Mouse (Mus musculus): Measurements from ENCODE around the gene Auts2. TPM values are rescaled to one million over a fixed set of nuclear protein-coding genes. Genes with fewer than 3 reads are reported as not detected.
"Not testable (repeated sequence)": the region's sequence is repeated elsewhere in the genome, so short reads cannot be mapped to it uniquely, and the experiment has no call there.

Auts2 gene
- 41.9 and 56.7 TPM in 2 replicates for polyA plus RNA-seq (2016; fragmentation: Nextera tagmentation; extraction: Ambion mirVana)

DNA sequence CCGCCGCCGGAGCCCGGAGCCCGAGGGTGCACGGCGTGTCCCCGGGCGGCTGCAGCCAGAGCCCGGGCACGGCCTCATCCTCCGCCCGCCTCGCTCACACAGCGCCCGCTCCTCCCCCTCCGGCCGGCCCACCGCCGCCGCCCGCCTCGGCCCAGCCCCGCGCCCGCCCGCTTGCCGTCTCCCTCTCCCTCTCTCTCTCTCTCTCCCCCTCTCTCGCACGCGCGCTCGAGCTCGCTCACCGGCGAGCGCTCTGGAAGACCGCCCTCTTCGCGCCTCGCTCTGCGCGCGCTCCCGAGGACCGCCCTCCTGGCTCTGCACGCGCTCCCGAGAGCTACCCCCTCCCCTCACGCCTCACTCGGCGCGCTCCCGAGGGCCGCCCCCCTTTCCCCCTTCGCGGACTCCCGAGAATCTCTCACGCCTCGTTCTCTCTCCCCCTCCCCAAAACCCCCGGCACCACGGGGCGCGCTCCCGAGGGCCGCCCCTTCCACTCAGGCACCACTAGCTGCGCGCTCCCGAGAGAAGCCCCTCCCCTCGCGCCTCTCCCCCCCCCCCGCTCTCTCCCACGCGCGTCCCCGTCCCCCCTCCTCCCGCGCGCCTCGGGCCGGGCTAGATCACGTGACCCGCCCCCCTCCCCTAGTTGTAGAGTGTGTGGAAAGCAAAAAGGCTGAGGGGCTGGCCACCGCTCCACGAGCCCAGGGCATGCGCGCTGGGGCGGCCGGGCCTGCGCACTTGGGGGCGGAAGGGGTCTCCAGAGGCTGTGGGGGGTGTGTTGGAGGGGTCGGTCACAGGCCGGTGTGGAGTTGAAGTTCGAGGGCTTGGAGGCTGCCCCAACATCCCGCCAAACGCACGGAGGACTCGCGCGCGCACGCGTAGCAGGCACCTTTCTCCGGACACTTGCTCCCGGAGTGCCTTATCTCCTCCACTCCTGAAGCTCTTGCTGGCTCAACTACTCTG lies at the start of gene Auts2:
Gene Auts2, minus strand, starts transcription at position 227 of the 954 bp plus-strand sequence.
- DNase-seq (ENCODE audit: low spot score): peak; percentile 93
- Histone ChIP-seq H3K27me3 (ENCODE audit: insufficient read depth, poor library complexity, severe bottlenecking) (peaks cover 36% of the 10 kb centered on the region), H3K4me3 (peak within 1 kb of the TSS; percentile 82), H3K36me3 (no peaks in the 10 kb centered on the region), H3K27ac (peak within 1 kb of the TSS; percentile 92), H3K4me1 (replicated peaks) (peaks cover 34% of the 10 kb centered on the region), H3K9me3 (no peaks in the 10 kb centered on the region)
- WGBS: under 1% methylated on average over 97 of the region's 105 CpGs

DNA sequence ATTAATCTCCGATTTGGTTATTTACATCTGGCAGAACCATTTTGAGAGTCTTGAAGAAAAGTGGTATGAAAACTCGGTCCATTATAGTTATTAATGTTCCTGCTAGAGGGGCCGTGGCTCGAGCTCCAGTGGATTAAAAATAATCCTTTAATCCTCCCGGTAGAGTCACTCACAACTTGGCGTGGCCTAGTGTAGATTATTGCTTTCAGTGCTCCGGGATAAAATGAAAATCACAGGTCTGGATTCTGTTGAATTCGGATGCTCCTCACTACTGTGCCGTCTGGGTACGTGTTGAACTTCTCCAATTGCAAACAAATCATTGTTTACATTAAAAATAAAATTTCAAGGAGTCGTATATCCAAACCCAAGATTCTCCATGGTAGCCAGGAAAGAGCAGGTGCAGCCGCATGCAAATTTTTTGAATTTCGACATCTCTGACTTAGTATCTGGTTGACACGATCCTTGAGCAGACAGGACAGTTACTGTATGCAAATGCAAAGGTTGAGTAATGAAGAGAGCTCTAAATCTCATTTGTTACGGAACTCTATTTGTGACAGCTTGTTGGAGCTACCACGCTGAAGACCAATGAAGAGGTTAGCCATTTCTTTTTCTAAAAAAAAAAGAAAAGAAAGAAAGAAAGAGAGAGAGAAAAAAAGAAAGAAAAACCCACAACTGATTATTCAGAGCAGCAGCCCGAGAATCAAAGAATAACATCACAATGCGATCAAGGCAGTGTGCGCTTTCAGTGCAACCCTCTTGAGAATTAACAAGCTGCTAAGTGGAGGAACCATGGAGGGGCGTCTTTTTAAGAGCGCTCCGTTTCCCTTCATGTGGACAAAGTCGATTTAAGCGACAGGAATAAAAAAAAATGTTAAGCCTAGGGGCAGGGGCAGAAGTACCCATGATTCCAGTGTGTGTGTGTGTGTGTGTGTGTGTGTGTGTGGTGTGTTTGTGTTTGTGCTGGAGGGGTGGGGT lies 48.9 kb upstream of the Auts2 start:
- Histone ChIP-seq H3K4me3 (no peak overlapping the region), H3K27me3 (ENCODE audit: insufficient read depth, poor library complexity, severe bottlenecking) (no peaks in the 10 kb centered on the region), H3K27ac (no peak overlapping the region), H3K4me1 (replicated peaks) (0 out of 2 replicates have a peak, but pooled peaks cover 7% of the 10 kb centered on the region), H3K36me3 (no peaks in the 10 kb centered on the region), H3K9me3 (0 out of 2 replicates have a peak, but pooled peaks cover 3% of the 10 kb centered on the region)
- DNase-seq (ENCODE audit: low spot score): no peak
- 89% methylated on average over 24 of the region's 24 CpGs for WGBS

DNA sequence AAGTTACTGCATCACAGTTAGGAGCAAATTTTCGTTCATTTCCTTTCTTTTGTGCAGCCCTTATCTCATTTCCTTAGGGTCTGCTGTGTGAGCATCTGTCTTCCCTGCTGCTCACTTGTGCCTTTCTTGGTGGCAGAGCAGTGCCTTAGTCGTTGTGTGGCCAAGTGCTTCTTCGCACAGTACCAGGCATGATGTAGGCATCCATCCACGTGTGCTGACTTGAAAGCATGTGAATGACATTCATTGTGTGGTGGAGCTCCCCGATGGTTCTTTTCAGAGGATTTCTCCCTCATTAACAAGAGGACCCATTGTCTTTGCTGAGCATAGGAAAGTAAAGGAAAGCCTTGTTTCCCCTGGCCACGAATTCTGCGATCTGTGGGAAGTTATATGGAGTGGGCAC lies 36.6 kb upstream of the Auts2 start:
- no peak for DNase-seq (ENCODE audit: low spot score)

DNA sequence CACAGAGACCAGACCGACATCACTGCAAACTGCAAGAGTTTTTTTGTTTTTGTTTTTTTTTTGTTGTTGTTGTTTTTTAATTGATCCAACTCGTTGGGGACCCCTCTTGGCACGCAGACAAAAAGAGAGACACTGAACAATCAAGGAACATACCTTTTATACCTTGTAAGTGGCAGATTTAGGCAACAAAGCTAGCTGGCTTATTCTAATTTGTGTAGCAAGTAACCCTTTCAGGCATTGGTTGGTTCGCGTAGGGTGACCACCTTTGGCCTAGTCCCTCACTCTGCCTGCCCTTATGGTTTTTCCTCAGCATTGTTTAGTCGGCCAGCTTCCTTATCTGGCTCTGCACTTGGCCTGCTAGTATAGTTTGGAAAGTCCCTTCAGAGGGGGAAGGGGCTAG lies 17.6 kb upstream of the Auts2 start:
- H3K27me3 ChIP-seq (ENCODE audit: insufficient read depth, poor library complexity, severe bottlenecking); H3K4me1 ChIP-seq (replicated peaks); H3K9me3 ChIP-seq; DNase-seq (ENCODE audit: low spot score); H3K4me3 ChIP-seq; H3K36me3 ChIP-seq; H3K27ac ChIP-seq: not testable (repeated sequence)
- 79% methylated on average over 6 of the region's 6 CpGs for WGBS

More for the DNA sequence above, 36.6 kb upstream of the Auts2 start:
- H3K4me1 ChIP-seq (replicated peaks): peaks cover 8% of the 10 kb centered on the region; the same call in 1 of the 2 replicates
- no peaks in the 10 kb centered on the region for H3K9me3 ChIP-seq
- no peak overlapping the region for H3K27ac ChIP-seq
- 52% methylated on average over 7 of the region's 7 CpGs for WGBS
- H3K36me3 ChIP-seq: no peaks in the 10 kb centered on the region
- H3K27me3 ChIP-seq (ENCODE audit: insufficient read depth, poor library complexity, severe bottlenecking): 0 out of 2 replicates have a peak, but pooled peaks cover 4% of the 10 kb centered on the region
- no peak overlapping the region for H3K4me3 ChIP-seq

DNA sequence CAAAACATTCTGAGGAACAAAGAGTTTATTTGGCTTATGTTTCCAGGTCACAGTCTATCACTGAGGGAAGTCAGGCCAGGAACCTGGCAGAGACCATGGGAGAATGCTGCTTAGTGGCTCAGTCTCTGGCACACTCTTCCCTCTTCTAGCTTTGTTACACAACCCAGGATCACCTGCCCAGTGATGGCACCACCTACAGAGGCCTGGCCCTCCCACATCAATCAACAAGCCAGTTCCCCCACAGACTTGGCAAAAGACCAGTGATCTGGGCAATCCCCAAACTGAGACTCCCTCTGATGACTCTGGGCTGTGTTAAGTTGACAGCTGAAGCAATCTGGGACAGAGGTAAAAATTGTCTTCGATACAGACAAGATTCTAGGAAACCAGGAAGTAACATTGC lies 2.6 kb upstream of the Auts2 start:
- no peaks in the 10 kb centered on the region for H3K9me3 ChIP-seq
- no peak overlapping the region for H3K27ac ChIP-seq
- H3K36me3 ChIP-seq: no peaks in the 10 kb centered on the region
- peaks cover 15% of the 10 kb centered on the region for H3K4me1 ChIP-seq (replicated peaks)
- no peak overlapping the region for H3K4me3 ChIP-seq
- peaks cover 36% of the 10 kb centered on the region for H3K27me3 ChIP-seq (ENCODE audit: insufficient read depth, poor library complexity, severe bottlenecking)
- DNase-seq (ENCODE audit: low spot score): no peak
- WGBS: 84% methylated on average over 1 of the region's 1 CpGs

GRCm38 (mm10) chr5:132544176-132544995 lies 1.2 kb upstream of the Auts2 start:
- no peaks in the 10 kb centered on the region for H3K9me3 ChIP-seq
- H3K27ac ChIP-seq: peak overlapping the region; percentile 92
- DNase-seq (ENCODE audit: low spot score): peak; percentile 63
- H3K4me3 ChIP-seq: peak overlapping the region; percentile 82
- peaks cover 28% of the 10 kb centered on the region for H3K4me1 ChIP-seq (replicated peaks)
- 5% methylated on average over 26 of the region's 26 CpGs for WGBS
- peaks cover 36% of the 10 kb centered on the region for H3K27me3 ChIP-seq (ENCODE audit: insufficient read depth, poor library complexity, severe bottlenecking)
- no peaks in the 10 kb centered on the region for H3K36me3 ChIP-seq

DNA sequence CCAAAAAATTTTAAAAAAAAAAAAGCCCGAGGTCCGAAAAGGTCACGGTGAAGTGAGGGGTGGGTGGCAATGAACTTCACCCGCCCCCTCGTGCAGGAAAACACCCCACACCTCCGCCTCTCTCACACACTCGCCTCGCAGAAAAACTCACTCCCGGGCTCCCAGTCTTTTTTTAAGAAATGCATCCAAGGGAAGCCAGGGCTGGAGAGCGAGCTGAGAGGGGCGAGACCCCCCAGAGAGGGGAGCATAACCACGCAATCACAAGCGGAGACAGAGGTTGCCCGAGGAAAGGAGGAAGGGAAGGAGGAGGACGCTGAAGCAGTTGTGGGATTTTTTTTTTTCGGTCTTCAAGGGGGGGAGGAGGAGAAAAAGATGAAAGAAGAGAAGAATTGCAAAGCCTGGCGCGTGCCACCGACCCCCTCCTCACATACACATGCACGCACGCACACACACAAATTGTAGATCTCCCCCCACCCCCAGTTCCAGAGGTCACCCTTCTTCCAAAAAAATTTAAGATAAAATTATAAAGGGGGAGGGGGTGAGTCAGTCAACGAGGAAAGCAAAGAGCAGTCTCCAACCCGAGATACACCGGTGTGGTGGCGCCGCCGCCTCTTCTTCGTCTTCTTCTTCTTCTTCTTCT lies 643 bp downstream of the Auts2 start:
- Histone ChIP-seq H3K27me3 (ENCODE audit: insufficient read depth, poor library complexity, severe bottlenecking) (peaks cover 30% of the 10 kb centered on the region), H3K27ac (peak overlapping the region; percentile 92), H3K9me3 (no peaks in the 10 kb centered on the region), H3K4me3 (peak overlapping the region; percentile 82), H3K4me1 (replicated peaks) (peaks cover 34% of the 10 kb centered on the region), H3K36me3 (no peaks in the 10 kb centered on the region)
- WGBS: under 1% methylated on average over 28 of the region's 28 CpGs
- DNase-seq (ENCODE audit: low spot score): peak; percentile 51

DNA sequence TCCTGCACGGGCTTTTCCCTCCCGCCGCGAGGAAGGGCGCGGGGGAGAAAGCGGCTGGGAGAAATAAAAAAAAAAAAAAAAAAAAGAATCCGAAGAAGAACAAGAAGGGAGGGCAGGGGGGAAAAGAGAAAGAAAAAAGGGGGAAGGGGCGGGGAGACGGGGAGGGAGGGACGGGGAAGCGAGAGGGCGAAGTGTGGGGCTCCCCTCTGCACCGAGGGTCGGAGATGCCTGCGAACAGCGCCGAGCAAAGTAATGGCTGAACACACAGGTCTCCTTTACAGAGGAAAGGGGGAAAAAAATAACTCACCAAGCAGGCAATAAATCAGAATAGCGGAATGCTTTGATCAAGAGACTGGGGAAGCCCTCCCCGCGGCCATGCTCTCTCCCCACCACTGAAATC lies 1.2 kb downstream of the Auts2 start:
- H3K4me1 ChIP-seq (replicated peaks): peaks cover 34% of the 10 kb centered on the region
- no peaks in the 10 kb centered on the region for H3K9me3 ChIP-seq
- H3K36me3 ChIP-seq: no peaks in the 10 kb centered on the region
- H3K27ac ChIP-seq: peak overlapping the region; percentile 92
- peaks cover 25% of the 10 kb centered on the region for H3K27me3 ChIP-seq (ENCODE audit: insufficient read depth, poor library complexity, severe bottlenecking)
- WGBS: under 1% methylated on average over 20 of the region's 21 CpGs
- no peak for DNase-seq (ENCODE audit: low spot score)
- peak overlapping the region; percentile 82 for H3K4me3 ChIP-seq

- no peaks in the 10 kb centered on the region for H3K9me3 ChIP-seq
- peak overlapping the region; percentile 92 for H3K27ac ChIP-seq
- WGBS: under 1% methylated on average over 46 of the region's 46 CpGs
- no peaks in the 10 kb centered on the region for H3K36me3 ChIP-seq
- peaks cover 34% of the 10 kb centered on the region for H3K4me1 ChIP-seq (replicated peaks)
- H3K27me3 ChIP-seq (ENCODE audit: insufficient read depth, poor library complexity, severe bottlenecking): peaks cover 20% of the 10 kb centered on the region
- peak overlapping the region; percentile 82 for H3K4me3 ChIP-seq
- DNase-seq (ENCODE audit: low spot score): peak; percentile 61
Measured at GRCm38 (mm10) chr5:132541371-132541931, 1.7 kb downstream of the Auts2 start.

DNA sequence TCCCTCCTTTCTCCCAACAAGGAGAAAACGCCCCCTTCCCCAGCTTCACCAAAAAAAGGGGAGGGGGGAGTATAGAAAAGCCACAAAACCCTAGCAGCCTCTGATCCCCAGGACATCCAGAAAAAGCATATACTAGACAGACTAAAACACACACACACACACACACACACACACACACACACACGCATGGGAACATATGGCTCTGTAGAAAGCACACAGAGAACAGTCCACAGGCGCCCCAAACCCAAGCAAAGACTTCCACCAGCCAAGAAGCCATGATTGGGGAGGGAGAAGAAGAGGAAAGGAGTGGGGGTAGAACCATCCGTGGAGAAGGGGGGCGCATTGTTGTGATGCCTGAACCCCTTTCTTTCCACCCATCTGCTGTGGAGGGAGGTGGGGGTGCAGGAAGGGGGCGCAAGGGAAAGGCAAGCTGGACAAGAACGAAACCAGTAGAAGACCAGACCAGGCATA lies 2.3 kb downstream of the Auts2 start:
- 4% methylated on average over 7 of the region's 7 CpGs for whole genome bisulfite sequencing
- H3K4me1 ChIP-seq (replicated peaks): peaks cover 38% of the 10 kb centered on the region
- H3K27ac ChIP-seq: peak overlapping the region; percentile 92

DNA sequence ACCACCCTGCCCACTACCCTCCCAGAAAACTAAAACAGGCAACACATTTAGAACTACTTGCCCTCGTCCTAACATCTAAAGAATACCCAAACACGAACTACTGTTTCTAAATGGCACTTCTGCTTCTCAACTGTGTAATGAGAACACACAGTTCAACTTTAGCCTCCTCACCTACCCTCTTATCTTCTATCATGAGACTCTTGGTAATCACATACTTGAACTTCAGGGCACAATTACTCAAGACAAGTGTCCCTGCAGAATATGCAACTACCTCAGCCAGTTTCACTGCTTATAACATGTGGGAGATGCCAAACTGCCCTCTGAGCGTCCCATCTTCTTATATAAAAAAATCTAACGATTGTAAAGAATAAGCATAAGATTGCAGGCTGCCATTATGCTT lies 5.7 kb downstream of the Auts2 start:
- H3K27ac ChIP-seq: no peak overlapping the region
- peaks cover 39% of the 10 kb centered on the region for H3K4me1 ChIP-seq (replicated peaks)
- no peaks in the 10 kb centered on the region for H3K9me3 ChIP-seq
- no peaks in the 10 kb centered on the region for H3K27me3 ChIP-seq (ENCODE audit: insufficient read depth, poor library complexity, severe bottlenecking)
- no peak for DNase-seq (ENCODE audit: low spot score)
- H3K36me3 ChIP-seq: no peaks in the 10 kb centered on the region
- WGBS: 88% methylated on average over 4 of the region's 4 CpGs
- H3K4me3 ChIP-seq: no peak overlapping the region

More for the DNA sequence above, 2.3 kb downstream of the Auts2 start:
- Histone ChIP-seq H3K4me3 (peak overlapping the region; percentile 82), H3K27me3 (ENCODE audit: insufficient read depth, poor library complexity, severe bottlenecking) (peaks cover 17% of the 10 kb centered on the region), H3K36me3 (no peaks in the 10 kb centered on the region), H3K9me3 (no peaks in the 10 kb centered on the region)
- peak; percentile 55 for DNase-seq (ENCODE audit: low spot score)
